Mouse (Mus musculus) bone marrow macrophage, adult 2 months (primary cell): Measurements from ENCODE around the gene Sh3rf1.

ENCODE experiments used
- CTCF ChIP-seq: IDR thresholded peaks from 2 replicates; pipeline ENCODE4 v1.5.1; 2012; ENCODE audit warnings: low read depth, mild to moderate bottlenecking, low read length, moderate library complexity
- POLR2A ChIP-seq: IDR thresholded peaks from 2 replicates; pipeline ENCODE4 v1.6.1; 2012; ENCODE audit warnings: mild to moderate bottlenecking, low read depth, low read length, borderline replicate concordance

GRCm38 (mm10) chr8:61275463-61276356 lies 52.0 kb downstream of the Sh3rf1 start:
- TF ChIP-seq POLR2A (no peak), CTCF (no peak)
